22 mouse cellular contexts compared by ENCODE assay signal in genomic region chr14:59633988-59634387, GRCm38 (mm10). TPM values are rescaled to one million over a fixed set of nuclear protein-coding genes. Genes with fewer than 3 reads are reported as not detected.
DNase-seq lines count a peak whose midpoint lies in the region; ATAC-seq and TF ChIP-seq lines count a peak whose summit lies in the region.
"Had no signal": no experiment of that assay in that cellular context is flagged by ENCODE, and none has a peak within 500 bp of the region (broad histone marks: within the 10 kb centered on the region; RNA-seq: fewer than 3 reads in every experiment).

No protein-coding gene starts in this region.

- H3K9ac ChIP-seq in kidney, embryonic 14.5 days (ENCODE audit: low read depth, low read length) = no peak overlapping the region
- no peak overlapping the region for H3K9ac ChIP-seq in kidney, postnatal 0 days (ENCODE audit: low read depth, low read length)
- H3K9ac ChIP-seq: forebrain, embryonic 15.5 days; heart, embryonic 12.5 days; heart, embryonic 15.5 days; hindbrain, embryonic 13.5 days had no signal

- H3K4me1 ChIP-seq in kidney, embryonic 14.5 days (ENCODE audit: control insufficient read depth, insufficient read depth, low read length) = peaks cover under 1% of the 10 kb centered on the region; the same call in 1 of the 2 replicates
- H3K4me1 ChIP-seq in kidney, adult 2 months (ENCODE audit: control insufficient read depth, insufficient read depth, low read length) = no peaks in the 10 kb centered on the region
- no peaks in the 10 kb centered on the region for H3K4me1 ChIP-seq in kidney, postnatal 0 days (replicated peaks; ENCODE audit: insufficient read depth, low read length)
- H3K4me1 ChIP-seq: heart, embryonic 12.5 days; heart, embryonic 15.5 days had no signal

- H3K4me2 ChIP-seq in kidney, embryonic 14.5 days (replicated peaks; ENCODE audit: low read depth, low read length) = no peak overlapping the region
- H3K4me2 ChIP-seq in kidney, postnatal 0 days (ENCODE audit: low read length) = no peak overlapping the region
- H3K4me2 ChIP-seq: forebrain, embryonic 15.5 days; heart, embryonic 12.5 days; heart, embryonic 15.5 days; hindbrain, embryonic 13.5 days had no signal

- no peak for TF ChIP-seq POLR2A in kidney, adult 2 months (IDR thresholded peaks at IDR 0.05; ENCODE audit: low read depth, low read length)

- H3K36me3 ChIP-seq in kidney, embryonic 14.5 days (ENCODE audit: control insufficient read depth, insufficient read depth, low read length) = peaks cover 7% of the 10 kb centered on the region
- H3K36me3 ChIP-seq in kidney, adult 2 months (ENCODE audit: control insufficient read depth, insufficient read depth, low read length) = no peaks in the 10 kb centered on the region
- no peaks in the 10 kb centered on the region for H3K36me3 ChIP-seq in kidney, postnatal 0 days (ENCODE audit: insufficient read depth, low read length)
- H3K36me3 ChIP-seq: heart, embryonic 15.5 days; hindbrain, embryonic 13.5 days had no signal

- no peak overlapping the region for H3K4me3 ChIP-seq in kidney, embryonic 14.5 days (ENCODE audit: low read length)
- H3K4me3 ChIP-seq in kidney, adult 2 months (ENCODE audit: insufficient read depth, low read depth, low read length) = no peak overlapping the region
- no peak overlapping the region for H3K4me3 ChIP-seq in kidney, postnatal 0 days (replicated peaks; ENCODE audit: low read depth, low read length)
- H3K4me3 ChIP-seq: forebrain, embryonic 10.5 days; forebrain, embryonic 15.5 days; heart, embryonic 12.5 days; heart, embryonic 15.5 days; hindbrain, embryonic 10.5 days; hindbrain, embryonic 13.5 days had no signal

- no peak for TF ChIP-seq CTCF in kidney, adult 2 months (conservative IDR thresholded peaks at IDR 0.05; ENCODE audit: insufficient read depth, insufficient read length, low read depth, low read length)
- no peak for TF ChIP-seq CTCF in kidney, postnatal 0 days (IDR thresholded peaks at IDR 0.05; ENCODE audit: low read depth)

- no peaks in the 10 kb centered on the region for H3K27me3 ChIP-seq in kidney, embryonic 14.5 days (ENCODE audit: control insufficient read depth, insufficient read depth, low read length)
- H3K27me3 ChIP-seq in kidney, adult 2 months (replicated peaks; ENCODE audit: control insufficient read depth, insufficient read depth, low read length) = no peaks in the 10 kb centered on the region; the same call in 1 of the 2 replicates
- no peaks in the 10 kb centered on the region for H3K27me3 ChIP-seq in kidney, postnatal 0 days (ENCODE audit: insufficient read depth, low read length)
- H3K27me3 ChIP-seq: forebrain, embryonic 15.5 days; heart, embryonic 12.5 days; heart, embryonic 15.5 days had no signal

- no peaks in the 10 kb centered on the region for H3K9me3 ChIP-seq in kidney, embryonic 14.5 days (ENCODE audit: control insufficient read depth, low read length)
- no peaks in the 10 kb centered on the region for H3K9me3 ChIP-seq in kidney, postnatal 0 days (replicated peaks; ENCODE audit: low read length)
- H3K9me3 ChIP-seq: forebrain, embryonic 10.5 days; forebrain, embryonic 15.5 days; heart, embryonic 12.5 days; heart, embryonic 15.5 days; hindbrain, embryonic 10.5 days; hindbrain, embryonic 13.5 days had no signal

- peak; percentile 15 for DNase-seq in adrenal gland, adult 2 months
- DNase-seq in adrenal gland, adult (ENCODE audit: inconsistent age in 2 of 2, low spot score in 1 of 2) = no peak
- DNase-seq in kidney, adult 2 months = no peak
- no peak for DNase-seq in kidney, postnatal 0 days (ENCODE audit: low spot score)
- DNase-seq in kidney, postnatal 25 days = no peak
- DNase-seq: adrenal gland, postnatal 14 days; cerebellum, adult 18-20 months; cerebellum, adult 9-10 months; cerebellum, postnatal 14 days; gastrocnemius, postnatal 25 days; heart, adult 18-20 months; heart, postnatal 10 days; heart, postnatal 36 days had no signal

- whole genome bisulfite sequencing in kidney, embryonic 14.5 days = 68% methylated on average over 9 of the region's 9 CpGs
- 54% methylated on average over 9 of the region's 9 CpGs for WGBS in kidney, adult 2 months
- WGBS in kidney, postnatal 0 days = 60% methylated on average over 9 of the region's 9 CpGs

- 0 out of 2 replicates have a peak, but pooled peaks have one; percentile 60 for ATAC-seq in kidney, embryonic 14.5 days (ENCODE audit: low FRiP score, low TSS enrichment)
- ATAC-seq in kidney, postnatal 0 days (replicated peaks; ENCODE audit: low FRiP score, low read depth) = peak; percentile 43; the same call in 1 of the 2 replicates
- ATAC-seq: activated CD4-positive, CD25-positive, alpha-beta regulatory T cell, adult 4 months; forebrain, embryonic 15.5 days; hindbrain, embryonic 16.5 days had no signal

- H3K27ac ChIP-seq in kidney, embryonic 14.5 days (ENCODE audit: low read depth, low read length) = no peak overlapping the region
- H3K27ac ChIP-seq in kidney, adult 2 months (ENCODE audit: insufficient read depth, low read depth, low read length) = no peak overlapping the region
- H3K27ac ChIP-seq in kidney, postnatal 0 days = no peak overlapping the region
- H3K27ac ChIP-seq: forebrain, embryonic 10.5 days; forebrain, embryonic 15.5 days; heart, embryonic 15.5 days; hindbrain, embryonic 10.5 days; hindbrain, embryonic 13.5 days had no signal

RNA-seq across cellular contexts. Expression of gene Shisa2, which starts 8.9 kb away (rescaled TPM):
- 1 to 10 TPM in 1 of 2 experiments, under 1 TPM in 1; 0.72 to 1.3 TPM for total RNA-seq in adrenal gland, adult 2 months (2021)
- 3.4 and 3.9 TPM in 2 replicates for polyA plus RNA-seq in adrenal gland, adult 2 months (2012; rRNA removed)
- 19.0 and 24.6 TPM in 2 replicates for polyA plus RNA-seq in kidney, embryonic 14.5 days (2014; fragmentation: Nextera tagmentation; extraction: Ambion mirVana)
- 3.2 and 3.5 TPM in 2 replicates for polyA plus RNA-seq in kidney, adult 2 months (2012; rRNA removed)
- 11.8 and 15.9 TPM in 2 replicates for polyA plus RNA-seq in kidney, postnatal 0 days (2015; fragmentation: Nextera tagmentation; extraction: Ambion mirVana)

RNA-seq across cellular contexts. Expression of gene Cdadc1, which starts 36.2 kb away (rescaled TPM):
- 10 to 100 TPM; 55.9 to 68.2 TPM for total RNA-seq in adrenal gland, adult 2 months (2021)
- 2.2 and 3.7 TPM in 2 replicates for polyA plus RNA-seq in adrenal gland, adult 2 months (2012; rRNA removed)
- polyA plus RNA-seq in kidney, embryonic 14.5 days (2014; fragmentation: Nextera tagmentation; extraction: Ambion mirVana) = 25.7 and 35.5 TPM in 2 replicates
- polyA plus RNA-seq in kidney, adult 2 months (2012; rRNA removed) = 6.1 and 10.8 TPM in 2 replicates
- polyA plus RNA-seq in kidney, postnatal 0 days (2015; fragmentation: Nextera tagmentation; extraction: Ambion mirVana) = 37.5 and 41.2 TPM in 2 replicates
